Mouse (Mus musculus) hindbrain, embryonic 14.5 days (tissue): Measurements from ENCODE around the gene Rap1gds1. TPM values are rescaled to one million over a fixed set of nuclear protein-coding genes. Genes with fewer than 3 reads are reported as not detected.

Experiments
- ATAC-seq: fragments of 200-750 bp; cut with Nextera tagmentation; 2 replicates; pipeline ENCODE4 v1.8.0; 2017; ENCODE audit warnings: moderate number of reproducible peaks, mild to moderate bottlenecking, moderate TSS enrichment, moderate library complexity; ENCODE audit not compliant: low FRiP score
- DNase-seq: peaks from one replicate; pipeline ENCODE4 v3.0.0-alpha.2; 2015; ENCODE audit warnings: low spot score
- H3K27ac ChIP-seq: fragments of 300-500 bp; sonication (generic); 2 replicates; pipeline ENCODE4 v1.5.1; 2014; ENCODE audit warnings: mild to moderate bottlenecking, moderate library complexity
- H3K27me3 ChIP-seq: fragments of 300-500 bp; sonication (generic); 2 replicates; pipeline ENCODE4 v1.6.1; 2014; ENCODE audit warnings: mild to moderate bottlenecking, low read length, mixed read lengths; ENCODE audit not compliant: control insufficient read depth, insufficient read depth
- H3K36me3 ChIP-seq: fragments of 300-500 bp; sonication (generic); replicated peaks from 2 replicates; pipeline ENCODE4 v1.6.1; 2014; ENCODE audit not compliant: control insufficient read depth, insufficient read depth
- H3K4me1 ChIP-seq: fragments of 300-500 bp; sonication (generic); replicated peaks from 2 replicates; pipeline ENCODE4 v1.6.1; 2014; ENCODE audit warnings: antibody characterized with exemption, low read length, mixed read lengths; ENCODE audit not compliant: control insufficient read depth, insufficient read depth
- H3K4me2 ChIP-seq: fragments of 300-500 bp; sonication (generic); replicated peaks from 2 replicates; pipeline ENCODE4 v1.6.1; 2014; ENCODE audit warnings: mild to moderate bottlenecking, moderate library complexity
- H3K4me3 ChIP-seq: fragments of 300-500 bp; sonication (generic); replicated peaks from 2 replicates; pipeline ENCODE4 v1.5.1; 2014; ENCODE audit warnings: mild to moderate bottlenecking, low read length
- H3K9ac ChIP-seq: fragments of 300-500 bp; sonication (generic); 2 replicates; pipeline ENCODE4 v1.6.1; 2014
- H3K9me3 ChIP-seq: fragments of 300-500 bp; sonication (generic); 2 replicates; pipeline ENCODE4 v1.6.1; 2016; ENCODE audit warnings: low read length; ENCODE audit not compliant: control insufficient read depth
- WGBS: fragments of 180-500 bp; shearing (Covaris S2); extraction: QIAGEN DNeasy Blood & Tissue Kit; methylation state at CpG from one replicate; pipeline ENCODE4 v1.1.7; 2014; 5-methylcytosine and 5-hydroxymethylcytosine counted together
- polyA plus RNA-seq: library from polyadenylated mRNA; unstranded; fragments of >200 nt; fragmentation: Nextera tagmentation; extraction: Ambion mirVana; gene quantifications from 2 replicates; pipeline ENCODE4 v1.2.1, GENCODE M21; 2014

The Rap1gds1 gene
- polyA plus RNA-seq, 1 experiment from 2014 or later = 93.7 TPM

DNA sequence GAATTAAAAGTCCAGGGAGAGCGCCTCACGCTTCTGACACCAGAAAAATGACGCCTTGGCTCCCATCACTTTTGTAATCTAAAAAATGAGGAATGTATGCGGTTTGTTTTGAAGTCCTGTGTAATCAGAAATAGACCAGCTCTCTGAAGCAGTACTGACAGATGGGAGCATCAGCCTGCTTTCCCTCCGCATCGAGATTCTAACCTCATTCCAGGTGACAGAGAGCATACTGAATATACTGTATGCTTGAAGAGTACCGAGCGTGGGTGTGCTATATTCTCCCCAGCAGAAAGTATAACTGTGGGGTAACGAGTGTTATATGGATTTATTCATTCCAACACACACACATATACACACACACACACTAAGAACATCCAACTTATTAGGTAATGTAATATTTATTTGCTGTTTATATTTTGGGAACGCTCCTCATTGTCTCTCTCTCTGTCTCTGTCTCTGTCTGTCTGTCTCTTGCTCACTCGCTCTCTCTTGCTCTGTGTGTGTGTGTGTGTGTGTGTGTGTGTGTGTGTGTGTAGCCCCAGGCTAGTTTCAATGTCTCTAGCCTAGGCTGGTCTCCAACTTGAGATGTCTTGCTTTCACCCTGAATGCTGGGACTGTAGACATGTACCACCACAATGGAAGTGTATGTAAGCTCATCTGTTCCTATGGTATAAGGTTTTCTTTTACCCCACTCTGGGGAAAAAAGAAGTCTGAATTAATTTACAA is 193.8 kb downstream of the Rap1gds1 start:
- H3K9ac ChIP-seq = no peak overlapping the region
- 87% methylated on average over 11 of the region's 11 CpGs for WGBS
- DNase-seq = no peak
- peak overlapping the region; percentile 20; the same call in 1 of the 2 replicates for H3K27ac ChIP-seq
- no peak overlapping the region for H3K4me3 ChIP-seq
- peaks cover 15% of the 10 kb centered on the region for H3K4me1 ChIP-seq
- ATAC-seq = peak; percentile 35; the same call in 1 of the 2 replicates
- H3K27me3 ChIP-seq = no peaks in the 10 kb centered on the region
- no peaks in the 10 kb centered on the region for H3K9me3 ChIP-seq
- no peak overlapping the region for H3K4me2 ChIP-seq
- H3K36me3 ChIP-seq = no peaks in the 10 kb centered on the region; the same call in none of the 2 replicates

DNA sequence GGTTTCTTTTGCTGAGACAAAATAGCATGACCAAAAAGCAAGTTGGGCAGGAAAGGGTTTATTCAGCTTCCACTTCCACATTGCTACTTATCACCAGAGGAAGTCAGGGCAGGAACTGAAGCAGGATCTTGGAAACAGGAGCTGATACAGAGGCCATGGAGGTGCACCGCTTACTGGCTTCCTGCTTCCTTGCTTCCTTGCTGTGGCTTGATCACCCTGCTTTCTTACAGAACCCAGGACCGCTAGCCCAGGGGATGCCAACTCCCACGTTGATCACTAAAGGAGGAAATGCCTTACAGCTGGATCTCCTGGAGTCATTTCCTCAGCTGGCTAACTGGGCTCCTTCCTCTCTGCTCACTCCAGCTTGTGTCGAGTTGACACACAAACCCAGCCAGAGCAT is 197.3 kb downstream of the Rap1gds1 start:
- DNase-seq (no peak), ATAC-seq (no peak)
- Histone ChIP-seq H3K4me3 (no peak overlapping the region), H3K9me3 (no peaks in the 10 kb centered on the region), H3K4me1 (peaks cover 15% of the 10 kb centered on the region), H3K9ac (no peak overlapping the region), H3K27me3 (no peaks in the 10 kb centered on the region), H3K27ac (0 out of 2 replicates have a peak overlapping the region, but pooled peaks have one; percentile 54), H3K36me3 (no peaks in the 10 kb centered on the region; the same call in none of the 2 replicates), H3K4me2 (no peak overlapping the region)
- 79% methylated on average over 4 of the region's 4 CpGs for WGBS

DNA sequence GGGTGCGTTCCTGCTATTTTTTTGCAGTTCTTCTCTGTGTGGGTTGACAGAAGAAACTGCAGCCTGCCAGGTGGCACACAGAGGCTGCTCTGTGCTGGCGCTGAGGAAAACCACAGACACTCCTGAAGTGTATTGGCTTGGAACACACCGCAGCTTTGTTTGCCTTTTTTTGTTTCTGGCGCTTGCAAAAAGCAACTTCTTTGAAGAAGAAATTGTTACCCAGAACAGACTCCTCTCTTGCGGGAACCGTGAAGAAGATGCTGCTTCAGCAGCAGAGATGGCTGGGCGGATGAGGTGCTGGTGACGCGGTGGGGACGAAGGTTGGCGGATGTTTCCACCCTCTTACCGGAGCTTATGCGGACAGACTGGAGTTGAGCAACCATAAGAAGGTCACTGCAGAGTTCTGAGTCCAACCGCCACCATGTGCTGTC is 198.1 kb downstream of the Rap1gds1 start:
- Histone ChIP-seq H3K27me3 (no peaks in the 10 kb centered on the region), H3K4me2 (no peak overlapping the region), H3K27ac (peak overlapping the region; percentile 54; the same call in 1 of the 2 replicates), H3K36me3 (no peaks in the 10 kb centered on the region; the same call in none of the 2 replicates), H3K9me3 (no peaks in the 10 kb centered on the region), H3K4me3 (no peak overlapping the region), H3K9ac (no peak overlapping the region), H3K4me1 (peaks cover 15% of the 10 kb centered on the region)
- ATAC-seq (no peak), DNase-seq (no peak)
- WGBS = 80% methylated on average over 14 of the region's 14 CpGs

DNA sequence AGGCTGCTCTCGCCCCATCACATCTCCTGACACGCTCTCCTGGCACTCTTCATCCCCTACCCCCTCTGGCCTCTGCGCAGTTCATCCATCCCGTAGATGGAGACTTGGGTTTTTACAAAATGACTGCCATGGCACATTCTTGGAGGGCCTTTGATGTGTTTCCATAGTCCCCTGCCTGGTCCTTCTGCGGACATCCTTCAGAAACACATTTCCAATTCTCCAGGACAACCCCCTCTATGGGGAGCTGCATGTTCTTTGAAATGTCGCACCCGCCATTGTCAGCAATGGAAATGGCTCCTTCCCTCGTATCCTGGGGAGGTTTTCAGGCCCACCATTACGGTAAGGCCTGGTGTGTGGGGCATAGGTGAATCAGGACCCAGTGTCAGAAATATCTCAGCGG is 198.6 kb downstream of the Rap1gds1 start:
- H3K27ac ChIP-seq = peak overlapping the region; percentile 54; the same call in 1 of the 2 replicates
- 72% methylated on average over 10 of the region's 10 CpGs for WGBS
- no peaks in the 10 kb centered on the region for H3K9me3 ChIP-seq
- H3K36me3 ChIP-seq = no peaks in the 10 kb centered on the region; the same call in none of the 2 replicates
- no peak overlapping the region for H3K9ac ChIP-seq
- no peaks in the 10 kb centered on the region for H3K27me3 ChIP-seq
- H3K4me2 ChIP-seq = no peak overlapping the region
- ATAC-seq = peak; percentile 25; the same call in 1 of the 2 replicates
- H3K4me3 ChIP-seq = no peak overlapping the region
- no peak for DNase-seq
- H3K4me1 ChIP-seq = peaks cover 10% of the 10 kb centered on the region

- Histone ChIP-seq H3K27ac (no peak overlapping the region), H3K9ac (no peak overlapping the region), H3K36me3 (no peaks in the 10 kb centered on the region; the same call in none of the 2 replicates), H3K4me1 (peaks cover 7% of the 10 kb centered on the region; the same call in 1 of the 2 replicates), H3K4me2 (no peak overlapping the region), H3K9me3 (no peaks in the 10 kb centered on the region), H3K27me3 (no peaks in the 10 kb centered on the region), H3K4me3 (no peak overlapping the region)
- ATAC-seq (no peak), DNase-seq (no peak)
- 96% methylated on average over 6 of the region's 6 CpGs for WGBS
These were observed 199.1 kb downstream of the Rap1gds1 start for GRCm38 (mm10) chr3:138875936-138876335.

Other genes starting within 250 kb of the Rap1gds1 start
- 0.09 TPM in 1 of 2 replicates, not detected in the other for gene Stpg2, start 130.5 kb upstream of the Rap1gds1 start, polyA plus RNA-seq